Mouse (Mus musculus): Measurements from ENCODE around the gene Kifc3. TPM values are rescaled to one million over a fixed set of nuclear protein-coding genes. Genes with fewer than 3 reads are reported as not detected.

Gene Kifc3
- polyA plus RNA-seq (2012; rRNA removed) = 11.5 and 13.4 TPM in 2 replicates

GRCm38 (mm10) chr8:95202649-95203275 is at the start of gene Kifc3:
TSS of gene Kifc3 (minus strand) at chr8:95202812.

GRCm38 (mm10) chr8:95080381-95081341 is 122.0 kb downstream of the Kifc3 start, which contains the start of gene Katnb1:
TSS of gene Katnb1 (plus strand) at chr8:95081186.

GRCm38 (mm10) chr8:95054927-95055510 is 147.6 kb downstream of the Kifc3 start, which contains the start of gene Drc7:
TSS of gene Drc7 (plus strand) at chr8:95055103.

Other genes starting within 250 kb of the Kifc3 start
- 160 and 196 TPM in 2 replicates for gene Adgrg1, start 228.1 kb downstream of the Kifc3 start, polyA plus RNA-seq (2012; rRNA removed)
- 3.7 and 5.3 TPM in 2 replicates for gene Adgrg3, start 185.1 kb downstream of the Kifc3 start, polyA plus RNA-seq (2012; rRNA removed)
- 0.25 and 0.55 TPM in 2 replicates for gene Drc7, start 147.7 kb downstream of the Kifc3 start, polyA plus RNA-seq (2012; rRNA removed)
- 28.8 and 36.1 TPM in 2 replicates for gene Katnb1, start 121.6 kb downstream of the Kifc3 start, polyA plus RNA-seq (2012; rRNA removed)
- 0.12 and 0.17 TPM in 2 replicates for gene Cngb1, start 103.8 kb upstream of the Kifc3 start, polyA plus RNA-seq (2012; rRNA removed)
- gene Tepp, start 107.8 kb upstream of the Kifc3 start, polyA plus RNA-seq (2012; rRNA removed) = 0.24 TPM in 1 of 2 replicates, not detected in the other
- gene Zfp319, start 129.1 kb upstream of the Kifc3 start, polyA plus RNA-seq (2012; rRNA removed) = 13.1 and 15.4 TPM in 2 replicates
- gene Usb1, start 129.5 kb upstream of the Kifc3 start, polyA plus RNA-seq (2012; rRNA removed) = 33.3 and 53.2 TPM in 2 replicates
- 15.4 and 17.8 TPM in 2 replicates for gene Mmp15, start 149.5 kb upstream of the Kifc3 start, polyA plus RNA-seq (2012; rRNA removed)
- 83.7 and 123 TPM in 2 replicates for gene Cfap20, start 232.1 kb upstream of the Kifc3 start, polyA plus RNA-seq (2012; rRNA removed)